Mouse (Mus musculus) stomach, embryonic 16.5 days (tissue): ENCODE results near the gene Plcb3. TPM values are rescaled to one million over a fixed set of nuclear protein-coding genes. Genes with fewer than 3 reads are reported as not detected.

Experiments used
- ATAC-seq: fragments of 200-750 bp; cut with Nextera tagmentation; 2 replicates; pipeline ENCODE4 v1.8.0; 2017; ENCODE audit warnings: moderate number of reproducible peaks, moderate TSS enrichment; ENCODE audit not compliant: insufficient read depth, low FRiP score
- H3K27ac ChIP-seq: fragments of 300-500 bp; sonication (generic); 2 replicates; pipeline ENCODE4 v1.5.1; 2014; ENCODE audit warnings: low read length
- H3K27me3 ChIP-seq: fragments of 300-500 bp; sonication (generic); 2 replicates; pipeline ENCODE4 v1.6.1; 2014; ENCODE audit warnings: low read length, control low read depth, mixed read lengths; ENCODE audit not compliant: control insufficient read depth, insufficient read depth
- H3K36me3 ChIP-seq: fragments of 300-500 bp; sonication (generic); 2 replicates; pipeline ENCODE4 v1.6.1; 2014; ENCODE audit warnings: low read length; ENCODE audit not compliant: control insufficient read depth, insufficient read depth
- H3K4me1 ChIP-seq: fragments of 300-500 bp; sonication (generic); 2 replicates; pipeline ENCODE4 v1.6.1; 2014; ENCODE audit warnings: low read length, control low read depth, mixed read lengths; ENCODE audit not compliant: control insufficient read depth, insufficient read depth
- H3K4me2 ChIP-seq: fragments of 300-500 bp; sonication (generic); 2 replicates; pipeline ENCODE4 v1.6.1; 2014; ENCODE audit warnings: low read depth, low read length, mixed read lengths
- H3K4me3 ChIP-seq: fragments of 300-500 bp; sonication (generic); replicated peaks from 2 replicates; pipeline ENCODE4 v1.5.1; 2014; ENCODE audit warnings: mild to moderate bottlenecking, low read length
- H3K9ac ChIP-seq: fragments of 300-500 bp; sonication (generic); 2 replicates; pipeline ENCODE4 v1.6.1; 2014; ENCODE audit warnings: low read length
- H3K9me3 ChIP-seq: fragments of 300-500 bp; sonication (generic); replicated peaks from 2 replicates; pipeline ENCODE4 v1.6.1; 2016; ENCODE audit warnings: low read length, control low read depth; ENCODE audit not compliant: control insufficient read depth
- WGBS: fragments of 180-500 bp; shearing (Covaris S2); extraction: QIAGEN DNeasy Blood & Tissue Kit; methylation state at CpG from one replicate; pipeline ENCODE4 v1.1.7; 2014; 5-methylcytosine and 5-hydroxymethylcytosine counted together
- polyA plus RNA-seq: library from polyadenylated mRNA; unstranded; fragments of >200 nt; fragmentation: Nextera tagmentation; extraction: Ambion mirVana; gene quantifications from 2 replicates; pipeline ENCODE4 v1.2.1, GENCODE M21; 2015

Gene Plcb3
- polyA plus RNA-seq, 1 experiment from 2014 or later, result 65.4 TPM

DNA sequence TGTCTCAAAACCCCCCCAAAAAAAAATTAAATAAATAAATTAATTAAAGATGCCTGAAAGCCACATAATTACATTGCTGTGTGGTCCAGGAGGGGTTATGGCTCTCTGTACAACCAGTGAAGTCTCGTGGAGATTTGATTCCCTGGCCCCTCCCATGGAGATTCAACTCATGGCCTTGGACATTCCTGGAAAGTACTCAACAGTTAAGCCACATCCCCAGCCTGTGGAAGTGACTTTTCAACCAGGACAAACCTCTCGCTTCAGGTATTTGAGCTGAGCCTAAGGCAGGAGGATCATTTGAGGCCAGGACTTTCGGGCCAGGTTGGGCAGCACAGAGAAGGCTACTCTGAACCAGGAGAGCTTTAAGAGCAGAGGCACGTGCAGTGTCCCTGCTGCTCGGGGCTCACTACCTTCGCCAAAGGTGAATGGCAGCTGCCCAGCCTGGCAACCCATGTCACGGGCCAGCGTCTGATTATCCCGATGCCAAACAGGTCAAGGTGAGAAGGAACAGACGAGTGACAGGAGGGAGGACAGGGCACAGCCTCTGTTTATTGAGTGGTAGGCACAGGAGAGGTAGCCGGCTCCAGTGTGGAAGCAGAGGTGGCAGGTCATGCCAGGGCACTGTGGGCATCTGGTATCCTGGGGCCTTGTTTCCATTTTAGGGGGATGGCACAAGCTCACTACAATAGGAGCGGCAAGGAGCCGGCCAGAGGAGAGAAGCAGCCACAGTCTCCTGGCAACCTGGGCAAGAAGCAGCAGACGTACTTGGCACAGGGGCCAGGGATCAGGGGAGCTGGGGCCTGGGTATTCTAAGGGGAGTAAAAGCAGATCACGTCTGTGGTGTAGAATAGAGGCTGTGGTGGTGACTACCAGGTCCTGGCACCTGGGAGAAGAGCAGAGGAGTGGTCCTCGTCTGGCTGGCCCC lies 38.5 kb downstream of the Plcb3 start:
- Histone ChIP-seq H3K9me3 (no peaks in the 10 kb centered on the region), H3K9ac (no peak overlapping the region), H3K4me3 (no peak overlapping the region), H3K4me1 (peaks cover 23% of the 10 kb centered on the region), H3K27me3 (peaks cover 28% of the 10 kb centered on the region), H3K27ac (no peak overlapping the region), H3K4me2 (no peak overlapping the region), H3K36me3 (no peaks in the 10 kb centered on the region)
- no peak for ATAC-seq
- WGBS, result 81% methylated on average over 16 of the region's 16 CpGs

DNA sequence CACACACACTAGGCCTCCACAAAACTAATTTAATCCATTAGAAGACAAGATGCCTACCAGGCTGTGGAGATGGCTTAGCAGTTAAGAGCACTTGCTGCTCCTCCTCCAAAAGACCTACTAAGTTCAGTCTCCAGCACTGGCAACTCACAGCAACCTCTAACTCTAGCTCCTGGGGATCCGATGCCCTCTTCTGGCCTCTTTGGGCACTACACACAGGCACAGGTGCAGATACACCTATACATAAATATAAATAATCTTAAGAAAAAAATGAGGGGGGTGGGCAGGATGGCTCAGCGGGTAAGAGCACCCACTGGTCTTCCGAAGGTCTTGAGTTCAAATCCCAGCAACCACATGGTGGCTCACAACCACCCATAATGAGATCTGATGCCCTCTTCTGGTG lies 40.0 kb downstream of the Plcb3 start:
- Histone ChIP-seq H3K9ac (no peak overlapping the region), H3K27ac (no peak overlapping the region), H3K4me2 (no peak overlapping the region), H3K36me3 (no peaks in the 10 kb centered on the region), H3K9me3 (no peaks in the 10 kb centered on the region), H3K27me3 (peaks cover 38% of the 10 kb centered on the region), H3K4me3 (no peak overlapping the region), H3K4me1 (peaks cover 21% of the 10 kb centered on the region)
- WGBS, result 24% methylated on average over 3 of the region's 3 CpGs
- ATAC-seq, result no peak

DNA sequence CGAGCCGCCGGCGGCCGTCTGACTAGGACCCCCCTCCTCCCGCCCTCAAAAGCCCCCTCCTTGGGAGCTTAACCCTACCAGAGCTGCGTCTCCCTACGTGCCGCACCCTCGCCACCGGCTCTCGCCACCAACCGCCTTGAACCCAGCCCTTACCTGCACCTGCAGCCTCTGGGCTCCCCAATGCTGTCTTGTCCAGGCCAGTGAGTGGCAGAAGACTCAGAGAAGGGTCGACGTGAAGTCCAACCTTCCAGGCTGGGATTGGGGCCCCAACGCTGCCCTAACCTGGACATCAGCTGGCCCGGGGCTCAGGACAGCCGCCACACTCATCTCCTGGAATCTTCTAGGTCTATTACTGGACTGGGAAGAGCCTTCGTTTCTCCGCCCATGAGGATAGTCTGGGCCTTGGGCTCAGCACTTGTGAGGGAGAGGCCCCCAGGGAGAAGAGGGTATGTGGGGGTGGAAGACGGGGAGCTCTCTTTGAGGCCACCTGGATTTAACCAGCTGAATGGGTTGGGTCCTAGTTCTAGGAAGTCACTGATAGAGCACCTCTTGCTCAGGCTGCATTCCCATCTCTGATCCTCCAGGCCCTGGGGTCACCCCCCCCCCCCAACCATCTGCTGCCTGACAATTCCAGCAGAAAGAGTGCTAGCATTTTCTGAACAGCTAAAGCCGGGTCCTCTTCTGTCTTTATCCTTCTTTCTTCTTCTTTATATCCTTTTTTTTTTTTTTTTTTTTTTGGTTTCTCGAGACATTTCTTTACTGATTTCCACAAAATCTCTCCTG lies 41.9 kb downstream of the Plcb3 start, which contains the start of gene Kcnk4:
Kcnk4 (minus strand) TSS at position 321 of the 783 bp plus-strand sequence.
- peaks cover 11% of the 10 kb centered on the region for H3K4me1 ChIP-seq
- peak within 1 kb of the TSS; percentile 90 for H3K4me2 ChIP-seq
- peaks cover 38% of the 10 kb centered on the region for H3K27me3 ChIP-seq
- no peaks in the 10 kb centered on the region for H3K9me3 ChIP-seq
- H3K4me3 ChIP-seq, result peak within 1 kb of the TSS; percentile 42
- no peak for ATAC-seq
- H3K27ac ChIP-seq, result no peak within 1 kb of the TSS
- H3K36me3 ChIP-seq, result no peaks in the 10 kb centered on the region
- WGBS, result 11% methylated on average over 23 of the region's 23 CpGs
- peak within 1 kb of the TSS; percentile 71 for H3K9ac ChIP-seq

DNA sequence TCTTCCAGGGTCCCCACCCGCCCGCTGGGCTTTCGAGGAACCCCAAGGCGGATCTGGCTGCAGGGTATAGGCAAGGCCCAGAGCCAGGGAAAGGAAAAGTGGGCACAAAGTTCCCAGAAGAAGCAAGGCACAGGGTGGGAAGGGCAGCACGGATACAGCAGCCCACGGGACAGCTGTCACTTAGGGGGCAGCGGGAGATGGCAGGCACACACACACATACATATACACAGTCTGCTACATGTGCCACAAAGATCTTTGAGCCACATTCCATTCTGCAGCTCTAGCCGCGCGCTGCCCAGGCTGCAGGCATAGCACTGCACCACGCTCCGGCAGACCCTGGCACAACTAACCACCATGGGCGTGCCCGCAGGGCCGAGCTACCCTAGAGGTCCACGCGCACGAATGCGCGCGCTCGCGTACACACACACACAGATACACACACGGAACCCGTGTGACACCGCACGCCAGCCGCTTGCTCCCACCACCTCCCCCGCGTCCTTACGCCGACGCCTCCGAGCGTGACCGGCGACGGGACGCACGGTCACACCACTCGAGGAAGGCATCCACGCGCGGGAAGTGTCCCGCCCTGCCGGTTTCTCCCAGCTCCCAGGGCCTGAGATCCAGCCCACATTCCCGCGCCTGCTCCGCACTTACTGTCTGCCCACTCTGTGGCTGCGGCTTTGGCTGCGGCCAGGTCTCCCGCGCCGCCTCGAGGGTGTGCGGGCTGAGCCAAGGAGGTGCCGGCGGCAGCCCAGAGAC lies 42.7 kb downstream of the Plcb3 start:
- peak; percentile 51; the same call in 1 of the 2 replicates for ATAC-seq
- Histone ChIP-seq H3K36me3 (no peaks in the 10 kb centered on the region), H3K9ac (peak overlapping the region; percentile 71), H3K9me3 (no peaks in the 10 kb centered on the region), H3K27ac (no peak overlapping the region), H3K4me2 (peak overlapping the region; percentile 90), H3K4me3 (peak overlapping the region; percentile 42), H3K27me3 (peaks cover 38% of the 10 kb centered on the region), H3K4me1 (peaks cover 11% of the 10 kb centered on the region)
- WGBS, result 4% methylated on average over 58 of the region's 58 CpGs

DNA sequence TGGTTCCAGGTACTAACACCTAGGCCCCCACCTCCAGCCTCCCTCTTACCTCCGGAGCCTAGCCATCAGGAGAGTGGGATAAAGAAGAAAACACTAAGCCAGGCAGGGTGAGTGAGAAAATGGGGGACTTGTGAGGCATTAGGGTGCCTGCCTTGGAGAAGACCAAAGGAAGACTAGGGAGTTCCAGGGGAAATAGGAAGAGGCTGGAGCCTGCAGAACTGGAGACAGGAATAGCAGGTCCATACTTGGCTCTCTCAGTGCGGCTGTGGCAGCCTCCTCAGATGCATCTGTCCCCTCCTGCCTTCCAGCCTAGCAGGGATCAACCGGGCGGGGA lies 43.2 kb downstream of the Plcb3 start:
- 34% methylated on average over 4 of the region's 4 CpGs for WGBS
- no peaks in the 10 kb centered on the region for H3K9me3 ChIP-seq
- H3K4me3 ChIP-seq, result no peak overlapping the region
- 0 out of 2 replicates have a peak overlapping the region, but pooled peaks have one; percentile 71 for H3K9ac ChIP-seq
- no peak overlapping the region for H3K4me2 ChIP-seq
- H3K36me3 ChIP-seq, result no peaks in the 10 kb centered on the region
- peaks cover 42% of the 10 kb centered on the region for H3K27me3 ChIP-seq
- no peak overlapping the region for H3K27ac ChIP-seq
- peaks cover 11% of the 10 kb centered on the region for H3K4me1 ChIP-seq
- no peak for ATAC-seq

DNA sequence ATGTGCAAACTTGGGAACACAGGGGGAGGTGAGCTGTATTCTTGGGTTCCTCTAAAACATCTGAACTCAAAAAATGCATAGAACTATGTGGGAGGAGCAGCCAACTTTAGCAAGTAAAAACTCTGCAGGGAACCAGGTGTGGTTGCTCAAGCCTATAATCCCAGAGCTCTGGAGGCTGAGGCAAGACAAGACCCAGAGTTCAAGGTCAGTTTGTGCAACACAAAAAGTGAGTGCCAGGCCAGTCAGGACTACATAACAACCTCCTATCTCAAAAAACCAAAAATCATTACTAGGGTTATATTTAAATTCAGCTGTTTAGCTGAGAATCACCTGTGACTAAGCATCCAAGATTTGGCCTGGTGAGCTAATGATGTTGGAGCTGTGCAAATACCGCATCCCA lies 44.3 kb downstream of the Plcb3 start:
- Histone ChIP-seq H3K4me1 (peaks cover 12% of the 10 kb centered on the region), H3K4me3 (no peak overlapping the region), H3K4me2 (no peak overlapping the region), H3K36me3 (no peaks in the 10 kb centered on the region), H3K27ac (no peak overlapping the region), H3K9ac (no peak overlapping the region), H3K9me3 (no peaks in the 10 kb centered on the region), H3K27me3 (peaks cover 52% of the 10 kb centered on the region)
- WGBS, result 38% methylated on average over 1 of the region's 1 CpGs
- ATAC-seq, result no peak

DNA sequence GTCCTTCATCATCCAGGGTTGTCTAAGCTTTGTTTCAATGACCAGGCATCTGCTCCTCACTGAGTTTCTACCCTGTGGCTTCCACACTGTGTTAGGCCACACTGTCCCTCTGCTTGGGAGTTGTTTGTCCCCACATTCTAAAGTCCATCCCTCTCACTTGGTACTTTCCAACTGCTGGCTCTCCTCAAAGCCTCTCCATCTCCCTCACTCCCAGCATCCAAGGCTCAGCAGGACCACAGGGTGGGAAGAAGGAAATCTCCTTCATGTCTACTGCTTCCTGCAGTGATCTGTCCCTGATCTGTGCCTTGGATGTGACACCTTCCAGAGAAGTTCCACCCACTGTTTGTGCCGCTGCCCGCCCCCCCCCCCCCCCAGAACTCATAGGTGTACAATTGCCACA lies 45.3 kb downstream of the Plcb3 start:
- H3K4me1 ChIP-seq, result peaks cover 17% of the 10 kb centered on the region
- WGBS, result 11% methylated on average over 2 of the region's 2 CpGs
- no peak overlapping the region for H3K4me2 ChIP-seq
- no peak for ATAC-seq
- H3K36me3 ChIP-seq, result no peaks in the 10 kb centered on the region
- H3K9me3 ChIP-seq, result no peaks in the 10 kb centered on the region; the same call in 1 of the 2 replicates
- H3K27me3 ChIP-seq, result peaks cover 59% of the 10 kb centered on the region
- H3K27ac ChIP-seq, result no peak overlapping the region
- no peak overlapping the region for H3K4me3 ChIP-seq
- no peak overlapping the region for H3K9ac ChIP-seq

DNA sequence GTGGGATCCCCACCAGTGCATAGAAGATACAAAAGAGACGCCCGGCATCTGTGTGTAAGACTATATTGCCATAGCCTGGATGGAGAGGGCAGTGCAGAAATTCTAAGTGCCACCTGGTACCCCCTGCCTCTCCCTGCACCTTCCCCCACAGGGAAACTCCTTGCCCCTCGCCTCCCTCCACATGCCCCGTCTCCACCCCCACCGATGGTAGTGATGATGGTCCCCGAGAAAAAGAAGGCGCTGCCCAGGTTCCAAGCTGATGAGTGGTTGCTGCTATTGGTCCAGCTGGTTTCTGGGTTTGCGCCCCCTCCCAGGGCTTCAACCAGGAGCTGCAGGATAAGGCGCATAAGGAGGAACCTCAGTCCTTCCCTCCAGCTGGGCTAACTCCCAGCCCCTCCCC lies 48.2 kb downstream of the Plcb3 start:
- Histone ChIP-seq H3K9ac (peak overlapping the region; percentile 15), H3K4me3 (peak overlapping the region; percentile 31), H3K4me2 (peak overlapping the region; percentile 48; the same call in 1 of the 2 replicates), H3K9me3 (no peaks in the 10 kb centered on the region; the same call in 1 of the 2 replicates), H3K27ac (no peak overlapping the region), H3K4me1 (peaks cover 16% of the 10 kb centered on the region), H3K36me3 (no peaks in the 10 kb centered on the region), H3K27me3 (peaks cover 57% of the 10 kb centered on the region)
- 15% methylated on average over 9 of the region's 9 CpGs for WGBS
- no peak for ATAC-seq
